Mouse (Mus musculus) intestine, embryonic 15.5 days (tissue): ENCODE measurements around the gene Gm43738. TPM values are rescaled to one million over a fixed set of nuclear protein-coding genes. Genes with fewer than 3 reads are reported as not detected.

Experiments used
- ATAC-seq: fragments of 200-750 bp; cut with Nextera tagmentation; 2 replicates; pipeline ENCODE4 v1.8.0; 2017; ENCODE audit warnings: moderate TSS enrichment, moderate library complexity
- H3K27ac ChIP-seq: fragments of 300-500 bp; sonication (generic); 2 replicates; pipeline ENCODE4 v1.5.1; 2015; ENCODE audit warnings: mild to moderate bottlenecking, inconsistent platforms
- H3K27me3 ChIP-seq: fragments of 300-500 bp; sonication (generic); replicated peaks from 2 replicates; pipeline ENCODE4 v1.6.1; 2015; ENCODE audit warnings: inconsistent platforms
- H3K36me3 ChIP-seq: fragments of 300-500 bp; sonication (generic); 2 replicates; pipeline ENCODE4 v1.6.1; 2015; ENCODE audit warnings: inconsistent platforms
- H3K4me1 ChIP-seq: fragments of 300-500 bp; sonication (generic); replicated peaks from 2 replicates; pipeline ENCODE4 v1.6.1; 2015; ENCODE audit warnings: inconsistent platforms
- H3K4me2 ChIP-seq: fragments of 300-500 bp; sonication (generic); replicated peaks from 2 replicates; pipeline ENCODE4 v1.6.1; 2015; ENCODE audit warnings: mild to moderate bottlenecking, inconsistent platforms
- H3K4me3 ChIP-seq: fragments of 300-500 bp; sonication (generic); replicated peaks from 2 replicates; pipeline ENCODE4 v1.5.1; 2015; ENCODE audit warnings: inconsistent platforms
- H3K9ac ChIP-seq: fragments of 300-500 bp; sonication (generic); 2 replicates; pipeline ENCODE4 v1.6.1; 2015; ENCODE audit warnings: inconsistent platforms
- H3K9me3 ChIP-seq: fragments of 300-500 bp; sonication (generic); 2 replicates; pipeline ENCODE4 v1.6.1; 2016; ENCODE audit warnings: inconsistent platforms
- WGBS: fragments of 180-500 bp; shearing (Covaris S2); methylation state at CpG from one replicate; pipeline ENCODE4 v1.1.7; 2015; 5-methylcytosine and 5-hydroxymethylcytosine counted together
- polyA plus RNA-seq: library from polyadenylated mRNA; unstranded; fragments of >200 nt; fragmentation: Nextera tagmentation; extraction: Ambion mirVana; gene quantifications from 2 replicates; pipeline ENCODE4 v1.2.1, GENCODE M21; 2015

Gm43738 gene
- polyA plus RNA-seq, 1 experiment from 2014 or later = 0.08 TPM

GRCm38 (mm10) chr3:89101812-89102494 is 1.1 kb upstream of the Gm43738 start, which contains the start of gene Fdps:
Fdps (minus strand) TSS chr3:89101959.
- Histone ChIP-seq H3K4me3 (peak within 1 kb of the TSS; percentile 56), H3K27me3 (no peaks in the 10 kb centered on the region), H3K36me3 (peaks cover 7% of the 10 kb centered on the region), H3K9ac (peak within 1 kb of the TSS; percentile 68), H3K4me1 (peaks cover 29% of the 10 kb centered on the region), H3K27ac (peak within 1 kb of the TSS; percentile 78), H3K4me2 (peak within 1 kb of the TSS; percentile 87), H3K9me3 (no peaks in the 10 kb centered on the region)
- peak; percentile 99 for ATAC-seq
- under 1% methylated on average over 26 of the region's 26 CpGs for WGBS

- 0% methylated on average over 19 of the region's 19 CpGs for WGBS
- Histone ChIP-seq H3K9me3 (no peaks in the 10 kb centered on the region), H3K27ac (peak overlapping the region; percentile 73), H3K27me3 (no peaks in the 10 kb centered on the region), H3K4me3 (peak overlapping the region; percentile 56), H3K36me3 (peaks cover 11% of the 10 kb centered on the region), H3K4me2 (peak overlapping the region; percentile 87), H3K4me1 (peaks cover 29% of the 10 kb centered on the region), H3K9ac (peak overlapping the region; percentile 68)
- ATAC-seq = peak; percentile 51
Measured at GRCm38 (mm10) chr3:89101459-89101811, 536 bp upstream of the Gm43738 start.

GRCm38 (mm10) chr3:89094021-89094420 is 6.9 kb downstream of the Gm43738 start:
- H3K4me3 ChIP-seq = no peak overlapping the region
- H3K9me3 ChIP-seq = no peaks in the 10 kb centered on the region
- H3K27me3 ChIP-seq = peaks cover 7% of the 10 kb centered on the region; the same call in 1 of the 2 replicates
- no peak for ATAC-seq
- no peak overlapping the region for H3K4me2 ChIP-seq
- peaks cover 21% of the 10 kb centered on the region for H3K36me3 ChIP-seq
- 81% methylated on average over 10 of the region's 10 CpGs for WGBS
- H3K4me1 ChIP-seq = peaks cover 34% of the 10 kb centered on the region
- H3K27ac ChIP-seq = no peak overlapping the region
- H3K9ac ChIP-seq = no peak overlapping the region

GRCm38 (mm10) chr3:89093175-89093574 is 7.7 kb downstream of the Gm43738 start, which contains the start of gene Rusc1:
Rusc1 (minus strand) TSS chr3:89093311.
- 1% methylated on average over 18 of the region's 18 CpGs for WGBS
- H3K4me1 ChIP-seq = peaks cover 35% of the 10 kb centered on the region

GRCm38 (mm10) chr3:89092509-89093090 is 8.3 kb downstream of the Gm43738 start:
- ATAC-seq = no peak
- Histone ChIP-seq H3K9me3 (no peaks in the 10 kb centered on the region), H3K9ac (peak overlapping the region; percentile 37; the same call in 1 of the 2 replicates), H3K4me3 (peak overlapping the region; percentile 26), H3K4me2 (peak overlapping the region; percentile 96), H3K36me3 (peaks cover 14% of the 10 kb centered on the region), H3K4me1 (peaks cover 41% of the 10 kb centered on the region), H3K27ac (no peak overlapping the region), H3K27me3 (peaks cover 7% of the 10 kb centered on the region; the same call in 1 of the 2 replicates)
- WGBS = 33% methylated on average over 11 of the region's 11 CpGs

More at GRCm38 (mm10) chr3:89093175-89093574, 7.7 kb downstream of the Gm43738 start, which contains the start of gene Rusc1:
- peak; percentile 42 for ATAC-seq
- peak within 1 kb of the TSS; percentile 26 for H3K4me3 ChIP-seq
- H3K4me2 ChIP-seq = peak within 1 kb of the TSS; percentile 96
- H3K9me3 ChIP-seq = no peaks in the 10 kb centered on the region
- peak within 1 kb of the TSS; percentile 37; the same call in 1 of the 2 replicates for H3K9ac ChIP-seq
- peaks cover 7% of the 10 kb centered on the region; the same call in 1 of the 2 replicates for H3K27me3 ChIP-seq
- H3K36me3 ChIP-seq = peaks cover 16% of the 10 kb centered on the region
- no peak within 1 kb of the TSS for H3K27ac ChIP-seq

GRCm38 (mm10) chr3:89091811-89092508 is 8.9 kb downstream of the Gm43738 start:
- Histone ChIP-seq H3K9ac (peak overlapping the region; percentile 56; the same call in 1 of the 2 replicates), H3K4me3 (peak overlapping the region; percentile 52; the same call in 1 of the 2 replicates), H3K27ac (no peak overlapping the region; the same call in 1 of the 2 replicates), H3K4me1 (peaks cover 43% of the 10 kb centered on the region), H3K9me3 (no peaks in the 10 kb centered on the region), H3K4me2 (peak overlapping the region; percentile 96), H3K27me3 (peaks cover 7% of the 10 kb centered on the region; the same call in 1 of the 2 replicates), H3K36me3 (peaks cover 14% of the 10 kb centered on the region)
- WGBS = 24% methylated on average over 20 of the region's 20 CpGs
- ATAC-seq = no peak

GRCm38 (mm10) chr3:89090694-89091655 is 9.9 kb downstream of the Gm43738 start:
- Histone ChIP-seq H3K27me3 (peaks cover 7% of the 10 kb centered on the region; the same call in 1 of the 2 replicates), H3K9ac (peak overlapping the region; percentile 56), H3K4me2 (peak overlapping the region; percentile 96), H3K4me3 (peak overlapping the region; percentile 52), H3K4me1 (peaks cover 43% of the 10 kb centered on the region), H3K9me3 (no peaks in the 10 kb centered on the region), H3K36me3 (peaks cover 7% of the 10 kb centered on the region; the same call in 1 of the 2 replicates), H3K27ac (peak overlapping the region; percentile 82)
- WGBS = under 1% methylated on average over 67 of the region's 74 CpGs
- peak; percentile 79 for ATAC-seq

GRCm38 (mm10) chr3:89089882-89090591 is 10.9 kb downstream of the Gm43738 start:
- H3K4me2 ChIP-seq = peak overlapping the region; percentile 96
- no peaks in the 10 kb centered on the region for H3K9me3 ChIP-seq
- H3K4me3 ChIP-seq = peak overlapping the region; percentile 52
- H3K27ac ChIP-seq = peak overlapping the region; percentile 82
- peak; percentile 84 for ATAC-seq
- peak overlapping the region; percentile 56 for H3K9ac ChIP-seq
- peaks cover 7% of the 10 kb centered on the region; the same call in 1 of the 2 replicates for H3K27me3 ChIP-seq
- peaks cover 43% of the 10 kb centered on the region for H3K4me1 ChIP-seq
- peaks cover 5% of the 10 kb centered on the region; the same call in 1 of the 2 replicates for H3K36me3 ChIP-seq
- 1% methylated on average over 39 of the region's 40 CpGs for WGBS

- WGBS = 43% methylated on average over 14 of the region's 14 CpGs
Measured at GRCm38 (mm10) chr3:89088974-89089373, 11.9 kb downstream of the Gm43738 start.

GRCm38 (mm10) chr3:89087338-89088110 is 13.4 kb downstream of the Gm43738 start:
- ATAC-seq = no peak
- 25% methylated on average over 21 of the region's 21 CpGs for WGBS
- Histone ChIP-seq H3K36me3 (no peaks in the 10 kb centered on the region; the same call in 1 of the 2 replicates), H3K4me3 (0 out of 2 replicates have a peak overlapping the region, but pooled peaks have one; percentile 0), H3K27ac (no peak overlapping the region), H3K27me3 (peaks cover 7% of the 10 kb centered on the region; the same call in 1 of the 2 replicates), H3K4me1 (peaks cover 31% of the 10 kb centered on the region), H3K4me2 (peak overlapping the region; percentile 96), H3K9ac (peak overlapping the region; percentile 0; the same call in 1 of the 2 replicates), H3K9me3 (no peaks in the 10 kb centered on the region)

More at GRCm38 (mm10) chr3:89088974-89089373, 11.9 kb downstream of the Gm43738 start:
- H3K36me3 ChIP-seq = no peaks in the 10 kb centered on the region; the same call in 1 of the 2 replicates
- peak overlapping the region; percentile 96 for H3K4me2 ChIP-seq
- no peak for ATAC-seq
- no peak overlapping the region for H3K27ac ChIP-seq
- peak overlapping the region; percentile 56; the same call in 1 of the 2 replicates for H3K9ac ChIP-seq
- H3K4me3 ChIP-seq = peak overlapping the region; percentile 52
- H3K9me3 ChIP-seq = no peaks in the 10 kb centered on the region
- peaks cover 7% of the 10 kb centered on the region; the same call in 1 of the 2 replicates for H3K27me3 ChIP-seq
- H3K4me1 ChIP-seq = peaks cover 42% of the 10 kb centered on the region
